Mouse (Mus musculus) layer of hippocampus, adult 8-10 months (tissue): ENCODE results near the gene Gopc. TPM values are rescaled to one million over a fixed set of nuclear protein-coding genes. Genes with fewer than 3 reads are reported as not detected.
"Not testable (repeated sequence)": the region's sequence is repeated elsewhere in the genome, so short reads cannot be mapped to it uniquely, and the experiment has no call there.

Experiments
- DNase-seq, 2 experiments: peaks; one replicate each; pipeline ENCODE4 v3.0.0; 2022; ENCODE audit warnings: low spot score in 2 of 2
- total RNA-seq, 4 experiments: library from RNA; stranded (reverse); gene quantifications; 2 replicates each; pipeline ENCODE4 v1.2.4; 2022

The Gopc gene
- total RNA-seq, 4 experiments from 2014 or later: 35.3 to 40.5 (median 39.4) TPM

- no peak for DNase-seq
These were observed 7.1 kb upstream of the Gopc start, which contains the start of gene Nepn for GRCm38 (mm10) chr10:52388922-52389430. Gene Nepn (plus strand): TSS chr10:52388972.

GRCm38 (mm10) chr10:52387192-52387591, 5.3 kb upstream of the Gopc start:
- no peak for DNase-seq

- peak in 1 of 2 experiments; percentile 39 for DNase-seq
These were observed 3.1 kb upstream of the Gopc start for GRCm38 (mm10) chr10:52384823-52385610.

DNA sequence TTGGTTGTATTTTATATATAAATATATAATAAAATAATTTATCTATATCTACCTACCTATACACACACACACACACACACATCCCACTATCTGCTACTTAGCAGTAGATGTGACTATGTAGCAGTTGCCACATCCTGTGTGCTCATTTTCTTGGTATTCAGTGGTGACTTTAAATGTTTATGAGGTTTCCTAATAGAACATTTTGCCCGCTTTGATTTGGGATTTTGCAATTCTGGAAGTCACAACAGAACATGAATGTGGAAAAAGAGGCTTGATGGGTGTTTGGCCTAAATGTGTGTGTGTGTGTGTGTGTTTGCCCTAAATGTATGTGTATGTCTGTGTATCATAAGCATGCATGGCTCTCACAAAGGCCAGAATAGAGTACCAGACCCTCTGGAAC, 1.6 kb upstream of the Gopc start:
- DNase-seq: no peak

GRCm38 (mm10) chr10:52383022-52383421, 1.1 kb upstream of the Gopc start:
- DNase-seq: no peak

- no peak for DNase-seq
These were observed 563 bp downstream of the Gopc start for GRCm38 (mm10) chr10:52381321-52381801.

DNA sequence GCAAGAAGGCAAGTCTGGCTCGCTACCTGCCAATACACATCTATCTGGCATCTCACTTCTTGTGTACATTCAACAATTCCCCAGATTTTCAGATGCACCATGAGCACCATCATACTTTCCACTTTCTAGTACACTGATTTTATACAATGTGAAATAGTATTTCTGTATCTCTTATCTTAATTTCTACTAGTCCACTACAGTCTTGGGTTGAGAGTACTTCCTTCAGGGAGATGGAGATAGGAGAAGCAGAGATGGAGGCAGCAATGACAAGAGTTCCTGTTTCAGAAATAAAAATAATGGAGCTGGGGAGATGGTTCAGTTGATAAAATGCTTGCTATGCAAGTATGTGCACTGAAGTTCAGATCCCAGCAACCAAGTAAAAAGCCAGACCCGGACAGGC, 4.1 kb downstream of the Gopc start:
- no peak for DNase-seq

DNA sequence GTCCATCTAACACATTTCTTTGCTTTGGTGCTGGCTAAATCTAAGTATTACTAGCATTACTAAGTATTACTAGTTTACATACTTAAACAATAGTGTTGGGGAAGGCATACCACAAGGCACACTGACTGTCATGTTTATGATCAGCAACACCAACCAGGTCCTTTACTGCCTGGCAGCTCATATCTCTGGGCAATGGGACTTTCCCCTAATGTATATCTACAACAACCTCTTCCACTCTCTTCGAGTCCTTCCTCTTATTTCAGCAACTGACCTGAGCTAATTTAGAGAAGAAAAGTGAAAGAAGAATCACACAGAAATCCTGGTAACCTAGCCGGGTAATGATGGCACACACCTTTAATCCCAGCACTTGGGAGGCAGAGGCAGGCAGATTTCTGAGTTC, 5.5 kb downstream of the Gopc start:
- no peak for DNase-seq

DNA sequence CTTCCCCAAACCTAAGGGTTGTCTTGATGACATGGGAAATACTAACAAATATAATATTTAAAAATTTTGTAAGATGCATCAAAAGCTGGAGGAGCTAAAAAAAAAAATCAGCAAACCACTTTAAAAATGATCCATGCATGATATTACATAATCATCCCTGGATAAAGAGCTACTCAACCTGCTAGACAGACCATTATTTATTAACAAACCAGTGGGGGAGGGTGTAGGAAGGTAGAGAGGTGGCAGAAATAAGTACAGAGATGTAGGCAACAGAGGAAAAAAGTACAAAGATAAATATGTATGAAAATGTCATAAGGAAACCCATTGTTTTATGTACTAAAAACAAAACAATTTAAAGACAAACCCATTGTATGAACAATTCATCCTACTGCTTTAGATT, 7.3 kb downstream of the Gopc start:
- no peak for DNase-seq

DNA sequence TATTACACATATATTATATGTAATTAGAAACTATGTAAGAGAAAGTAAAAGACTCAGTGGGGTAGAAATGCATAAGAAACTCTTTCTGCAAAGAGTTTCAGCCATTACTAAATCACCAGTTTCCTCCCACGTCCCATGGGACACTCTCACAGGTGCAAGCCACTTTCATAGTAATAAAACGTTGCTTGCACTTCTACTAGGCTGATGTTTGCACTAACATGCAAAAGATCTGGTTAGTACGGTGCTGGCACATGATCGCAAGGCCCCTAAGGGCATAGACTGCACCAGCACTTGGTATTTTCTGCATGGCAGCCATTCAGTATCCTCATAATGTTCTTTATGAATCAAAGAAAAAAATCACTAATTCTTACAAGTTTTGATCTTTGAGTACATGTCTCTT, 8.1 kb downstream of the Gopc start:
- no peak for DNase-seq

DNA sequence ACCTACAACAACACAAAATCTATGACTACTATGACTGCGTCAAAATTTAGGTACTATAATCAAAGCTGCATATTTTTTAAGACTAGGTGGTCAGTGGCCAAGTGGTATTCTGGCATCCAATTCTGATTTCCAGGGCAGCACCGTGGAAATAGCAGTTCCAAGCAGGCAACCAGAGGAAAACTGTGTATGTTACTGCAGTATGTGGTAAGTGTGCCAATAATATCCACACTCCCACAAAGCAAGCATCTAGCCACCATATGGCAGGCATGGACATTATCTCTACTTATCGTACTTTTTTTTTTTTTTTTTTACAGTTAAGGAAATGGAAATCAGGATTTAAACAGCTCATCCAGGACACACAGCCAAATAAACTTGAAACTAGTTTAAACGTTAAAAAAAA, 13.5 kb downstream of the Gopc start:
- DNase-seq: no peak

DNA sequence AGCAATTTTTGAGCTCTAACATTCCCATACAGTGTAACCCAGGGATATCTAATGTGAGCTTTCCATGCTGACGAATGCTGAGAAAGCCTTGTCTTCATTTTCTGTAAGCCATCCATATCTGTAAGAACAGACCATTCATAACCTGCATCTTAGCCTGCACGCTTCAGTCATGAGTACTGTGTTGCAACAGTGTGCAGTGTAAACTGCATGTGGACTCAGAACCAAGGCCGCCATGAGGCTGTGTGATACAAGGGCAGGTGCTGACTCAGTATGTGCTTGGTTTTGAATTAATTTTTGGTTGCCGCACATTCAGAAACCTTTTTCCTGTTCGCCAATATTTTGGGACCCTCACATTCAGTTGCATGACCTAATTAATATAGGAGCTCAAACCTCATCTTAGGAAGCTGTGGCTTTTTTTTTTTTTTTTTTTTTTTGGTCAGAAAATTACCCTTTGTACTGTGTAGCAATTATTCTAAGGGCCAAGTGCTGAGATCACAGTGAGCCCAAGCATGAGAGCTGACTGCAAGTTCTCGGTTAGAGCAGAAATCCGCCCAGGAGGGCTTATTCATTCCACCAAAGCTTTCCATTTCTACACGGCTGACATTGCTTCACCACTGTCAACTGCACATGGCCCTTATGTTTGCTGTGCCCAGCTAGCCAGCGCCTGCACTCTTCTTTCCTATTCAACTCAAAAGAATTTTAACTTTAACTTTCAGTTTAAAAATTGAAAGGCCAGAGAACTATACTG, 20.9 kb downstream of the Gopc start:
- DNase-seq: no peak

GRCm38 (mm10) chr10:52360241-52360735, 21.6 kb downstream of the Gopc start:
- no peak for DNase-seq

DNA sequence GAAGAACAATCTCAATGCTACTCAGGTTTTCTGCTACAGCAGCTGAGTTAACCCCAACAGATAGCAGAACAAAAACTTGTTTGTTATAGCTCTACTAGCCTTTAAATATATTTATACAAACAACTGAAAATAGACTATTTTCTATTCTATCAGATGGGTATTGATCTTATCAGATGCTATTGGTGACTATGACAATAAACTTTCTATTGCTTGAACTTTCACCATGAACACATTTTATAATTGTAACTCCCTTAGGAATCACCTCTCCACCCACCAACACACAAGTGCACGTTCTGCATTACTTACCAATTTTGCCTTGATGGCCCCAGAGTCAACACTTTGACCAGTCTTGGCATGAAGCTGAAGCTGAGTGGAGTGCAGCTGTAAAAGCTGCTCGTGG, 23.5 kb downstream of the Gopc start, which contains the start of gene Gm26741:
Gene Gm26741, plus strand, starts transcription at position 301 of the 400 bp plus-strand sequence.
- DNase-seq: no peak

DNA sequence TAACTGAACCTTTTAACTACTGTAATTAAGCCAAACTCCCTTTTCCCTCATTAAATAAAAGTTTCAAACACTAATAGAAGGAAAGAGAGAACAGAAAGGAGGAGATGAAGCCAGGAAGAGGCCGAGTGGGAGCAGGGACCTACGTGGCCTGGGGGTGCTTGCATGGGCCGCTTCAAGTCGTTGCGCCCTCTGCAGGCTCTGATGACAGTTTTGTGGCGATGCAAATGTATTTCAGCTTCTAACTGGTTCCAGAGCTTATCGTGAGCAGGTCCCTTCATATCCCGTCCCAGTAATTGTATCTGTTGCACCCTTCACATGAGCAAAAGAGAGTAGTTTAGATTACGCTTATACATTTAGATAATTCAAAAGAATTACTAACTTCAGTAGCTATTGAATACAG, 28.7 kb downstream of the Gopc start:
- DNase-seq: no peak

DNA sequence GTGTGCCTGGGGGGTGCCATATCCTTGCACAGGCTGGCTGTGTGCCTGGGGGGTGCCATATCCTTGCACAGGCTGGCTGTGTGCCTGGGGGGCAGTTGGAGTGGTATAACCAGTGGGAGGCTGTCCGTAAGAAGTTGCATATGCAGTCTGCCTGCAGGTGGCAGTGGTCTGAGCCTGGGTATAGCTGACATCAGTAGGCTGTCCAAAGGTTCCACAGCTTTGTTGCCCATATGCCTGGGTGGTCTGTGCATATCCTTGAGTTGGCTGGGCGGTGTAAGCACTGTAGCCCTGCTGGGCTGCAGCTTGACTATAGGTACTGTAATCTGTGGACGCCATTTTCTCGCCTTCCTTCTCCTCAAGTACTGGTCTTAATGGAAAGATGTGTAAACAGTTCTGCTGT, 38.6 kb downstream of the Gopc start:
- DNase-seq: not testable (repeated sequence)

DNA sequence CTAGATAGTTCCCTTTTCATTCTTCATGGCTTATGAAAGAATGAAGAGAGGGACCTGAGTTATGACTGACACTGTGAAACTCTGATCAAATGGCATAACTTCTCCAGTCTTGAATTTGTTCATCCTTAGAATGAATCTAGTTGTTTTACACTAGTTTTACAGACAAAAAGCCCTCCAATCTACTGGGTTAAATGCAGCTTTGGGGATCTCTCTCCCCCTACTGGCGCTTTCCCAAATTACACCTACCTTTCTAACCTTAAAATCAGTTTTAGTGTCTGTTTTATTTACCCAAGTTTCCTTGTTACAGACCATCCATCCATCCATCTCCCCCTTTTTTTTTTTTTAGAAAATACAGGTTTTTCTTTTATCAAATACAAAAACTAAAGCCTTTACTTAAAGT, 50.9 kb downstream of the Gopc start:
- no peak for DNase-seq

GRCm38 (mm10) chr10:52321918-52322317, 60.0 kb downstream of the Gopc start:
- no peak for DNase-seq

DNA sequence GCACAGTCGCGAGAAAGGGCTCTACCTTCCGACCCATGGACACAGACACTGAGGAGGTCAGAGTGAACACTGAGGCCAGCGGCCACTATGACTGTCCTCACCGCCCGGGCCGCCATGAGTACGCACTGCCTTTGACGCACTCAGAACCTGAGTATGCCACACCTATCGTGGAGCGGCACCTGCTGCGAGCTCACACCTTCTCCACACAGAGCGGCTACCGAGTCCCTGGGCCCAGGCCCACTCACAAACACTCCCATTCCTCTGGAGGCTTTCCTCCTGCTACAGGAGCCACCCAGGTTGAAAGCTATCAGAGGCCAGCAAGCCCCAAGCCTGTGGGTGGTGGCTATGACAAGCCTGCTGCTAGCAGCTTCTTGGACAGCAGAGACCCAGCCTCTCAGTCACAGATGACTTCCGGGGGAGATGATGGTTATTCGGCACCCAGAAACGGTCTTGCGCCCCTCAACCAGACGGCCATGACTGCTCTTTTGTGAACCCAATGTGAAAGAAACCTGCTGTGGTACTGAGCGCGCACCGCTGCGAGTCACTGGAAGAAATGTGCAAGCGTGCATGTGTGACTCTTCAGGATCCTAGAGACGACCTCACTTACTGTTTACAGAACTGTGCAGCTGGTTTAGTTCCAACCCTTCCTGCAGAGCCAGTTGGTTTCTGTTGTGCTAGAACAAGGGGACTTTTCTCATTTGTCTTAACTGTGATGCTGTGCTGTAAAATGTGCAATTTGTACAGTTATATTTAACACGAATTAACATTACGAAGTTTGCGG, 62.2 kb downstream of the Gopc start:
- DNase-seq: no peak

DNA sequence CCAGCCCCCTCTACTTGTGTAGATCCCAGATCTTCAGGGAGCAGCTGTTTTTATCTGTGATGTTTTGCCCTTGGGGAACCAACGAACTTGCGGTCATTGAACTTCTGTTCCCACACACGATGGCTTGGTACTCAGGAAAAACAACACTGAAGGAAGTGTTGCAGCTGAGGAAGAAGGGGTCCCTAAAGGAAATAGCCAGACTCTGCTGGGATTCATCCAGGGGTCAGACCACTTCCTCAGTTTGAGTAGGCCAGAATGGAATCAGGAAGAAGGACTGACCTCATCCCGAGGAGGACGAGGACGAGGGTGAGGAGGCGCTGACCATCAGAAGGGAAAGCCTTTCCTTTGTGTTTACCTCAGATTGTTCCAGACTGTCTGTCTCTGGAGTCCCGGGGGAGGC, 72.7 kb downstream of the Gopc start:
- DNase-seq: no peak

DNA sequence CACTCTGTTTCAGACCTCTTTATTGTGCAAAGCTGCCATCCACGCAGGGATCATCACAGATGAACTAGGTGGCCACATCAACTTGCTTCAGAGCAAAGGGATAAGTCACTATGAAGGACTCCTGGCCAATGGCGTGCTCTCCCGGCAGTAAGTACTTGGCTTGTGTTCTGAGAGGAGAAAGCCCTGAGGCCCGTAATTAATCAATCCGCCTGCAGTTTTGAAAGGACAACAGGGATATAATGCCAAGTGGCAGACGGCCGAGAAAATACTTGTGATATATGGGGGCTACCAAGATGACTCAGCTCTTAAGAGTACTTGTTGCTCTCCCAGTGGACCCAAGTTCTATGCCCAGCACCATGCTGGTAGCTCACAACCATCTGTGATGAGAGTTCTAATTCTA, 77.3 kb downstream of the Gopc start:
- DNase-seq: no peak
